Mouse (Mus musculus) mature B cell (primary cell): Measurements from ENCODE around the gene Kiss1r.

Experiments
- in situ Hi-C: fragments of 300-500 bp; cut with MboI; formaldehyde crosslinking; loops from 2 replicates; pipeline ENCODE4 v1.14.3; 2019

Gene Kiss1r

DNA sequence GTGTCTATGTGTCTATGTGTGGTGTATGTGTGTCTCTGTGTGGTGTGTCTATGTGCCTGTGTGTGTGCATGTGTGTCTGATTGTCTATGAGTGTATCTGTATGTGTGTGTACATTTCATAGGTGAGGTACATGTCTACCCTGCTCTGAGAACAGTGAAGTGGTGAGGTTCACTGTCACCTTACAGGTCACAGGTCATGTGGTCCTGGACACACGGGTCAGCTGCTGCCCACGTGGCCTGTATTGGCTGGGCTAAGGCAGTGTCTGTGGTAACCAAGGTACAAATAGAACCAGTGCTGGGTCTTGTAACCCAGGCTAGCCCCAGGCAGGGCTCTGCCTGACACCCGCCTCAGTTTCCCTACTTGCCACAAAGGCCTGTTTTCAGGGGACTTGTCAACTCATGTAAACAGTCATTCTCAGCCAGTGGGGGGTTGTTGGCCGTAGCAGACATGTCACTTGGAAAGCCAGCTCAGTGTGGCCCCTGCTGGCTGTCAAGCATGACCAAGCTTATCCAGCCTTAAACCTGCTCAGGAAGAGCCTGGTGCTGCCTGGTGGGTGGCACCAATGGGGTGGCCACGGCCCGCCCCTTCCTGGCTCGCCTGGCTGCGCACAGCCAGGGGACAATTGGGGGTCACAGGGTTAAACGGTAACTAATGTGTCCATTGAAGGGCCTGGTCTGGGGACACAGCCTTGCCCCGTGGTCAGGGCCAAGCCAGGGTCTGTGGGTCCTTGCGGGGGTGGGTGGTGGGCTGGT is 21.2 kb downstream of the Kiss1r start:
- in situ Hi-C loops: no loop called here

DNA sequence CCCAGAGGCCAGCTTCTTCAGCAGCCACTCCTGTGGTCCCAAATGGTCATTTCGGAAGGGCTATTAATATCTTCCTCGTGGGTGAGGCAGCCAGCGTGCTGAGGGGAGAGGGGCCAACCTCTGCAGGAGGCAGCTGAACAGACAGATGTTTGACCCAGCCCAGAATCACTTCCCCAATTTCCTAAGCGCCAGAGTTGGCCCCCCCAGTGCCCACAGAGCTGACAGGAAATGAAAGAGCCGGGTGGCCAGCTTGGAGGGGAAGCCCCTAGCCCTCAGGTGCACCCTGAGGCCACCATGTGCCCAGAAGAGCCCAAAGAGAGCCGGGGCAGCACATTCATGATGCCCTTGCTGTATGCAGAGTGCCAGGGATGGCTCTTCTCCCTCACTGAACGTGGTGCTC is 24.0 kb downstream of the Kiss1r start:
- in situ Hi-C loops: no loop called here

DNA sequence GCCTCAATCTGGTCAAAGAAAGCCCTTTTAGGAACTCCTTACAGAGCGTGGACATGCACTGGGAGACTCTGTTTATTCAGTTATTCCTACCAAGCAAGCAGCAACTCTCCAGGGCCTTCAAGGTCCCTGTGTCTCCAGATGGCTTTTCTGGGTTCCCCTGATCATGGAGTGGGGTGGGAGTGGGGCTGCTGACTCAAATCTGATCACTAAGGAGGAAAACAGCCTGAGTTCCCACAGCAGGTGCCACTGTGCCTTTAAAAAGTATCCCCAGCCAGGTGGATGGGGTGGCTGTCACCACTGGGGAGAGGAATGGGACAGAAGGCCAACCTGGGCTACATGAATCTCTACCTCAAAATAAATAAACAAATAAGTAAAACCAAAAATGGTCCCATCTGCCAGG is 26.2 kb downstream of the Kiss1r start:
- in situ Hi-C loops: no loop called here

DNA sequence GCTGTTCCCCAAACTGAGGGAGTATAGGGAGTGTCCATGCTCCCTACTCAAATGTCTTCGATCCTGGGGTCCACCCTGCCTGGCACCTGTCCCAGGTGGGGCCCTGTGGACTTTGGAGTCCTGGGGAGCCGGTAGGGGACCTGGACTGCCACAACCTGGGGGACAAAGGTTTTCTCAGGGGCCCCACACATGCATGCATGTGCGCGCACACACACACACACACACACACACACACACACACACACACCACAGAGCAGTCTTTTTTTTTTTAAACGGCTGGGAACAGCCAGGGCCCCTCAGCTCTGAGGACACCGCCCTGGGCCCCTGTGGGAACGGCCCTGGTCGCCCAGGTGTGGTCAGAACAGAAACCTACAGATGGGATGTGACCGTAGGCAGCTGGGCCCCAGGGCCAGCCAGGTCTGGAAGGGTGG is 26.7 kb downstream of the Kiss1r start:
- in situ Hi-C loops: no loop called here

- in situ Hi-C loops: no loop called here
Observed at GRCm38 (mm10) chr10:79945507-79946234, 28.9 kb downstream of the Kiss1r start.

DNA sequence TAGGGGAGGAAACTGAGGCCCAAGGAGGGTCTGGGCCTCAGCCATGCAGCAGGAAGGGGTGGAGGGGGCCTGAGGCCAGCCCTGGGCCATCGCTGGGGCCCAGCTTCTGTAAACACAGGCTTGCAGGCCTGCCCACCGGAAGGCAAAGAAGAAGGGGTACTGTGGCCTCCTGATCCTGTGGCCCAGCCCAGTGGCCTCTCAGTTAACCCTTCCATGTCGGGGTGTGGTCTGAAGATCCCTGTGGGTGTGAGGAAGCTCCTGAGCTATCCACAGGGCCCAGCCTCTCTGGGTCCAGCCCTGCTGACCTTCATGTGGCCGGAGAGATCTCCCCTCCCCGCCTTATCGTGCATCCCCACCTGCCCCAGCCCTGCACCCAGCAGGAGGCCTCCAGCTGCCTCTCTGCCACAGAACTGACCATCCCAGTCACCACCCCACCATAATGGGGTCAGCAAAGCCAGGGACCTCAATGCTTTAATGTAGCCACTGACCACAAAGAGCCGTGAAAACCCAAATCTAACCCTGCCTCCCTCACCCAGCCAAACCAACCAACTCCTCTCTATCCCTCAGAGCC is 30.1 kb downstream of the Kiss1r start:
- in situ Hi-C loops: no loop called here

GRCm38 (mm10) chr10:79947502-79947901 is 30.7 kb downstream of the Kiss1r start:
- in situ Hi-C loops: no loop called here

- in situ Hi-C loops: loop anchor here (10.0 kb wide), 2 partner anchors 65 to 115 kb away; partner anchors contain the start of gene Elane
Observed at GRCm38 (mm10) chr10:79949873-79950272, 33.1 kb downstream of the Kiss1r start.

DNA sequence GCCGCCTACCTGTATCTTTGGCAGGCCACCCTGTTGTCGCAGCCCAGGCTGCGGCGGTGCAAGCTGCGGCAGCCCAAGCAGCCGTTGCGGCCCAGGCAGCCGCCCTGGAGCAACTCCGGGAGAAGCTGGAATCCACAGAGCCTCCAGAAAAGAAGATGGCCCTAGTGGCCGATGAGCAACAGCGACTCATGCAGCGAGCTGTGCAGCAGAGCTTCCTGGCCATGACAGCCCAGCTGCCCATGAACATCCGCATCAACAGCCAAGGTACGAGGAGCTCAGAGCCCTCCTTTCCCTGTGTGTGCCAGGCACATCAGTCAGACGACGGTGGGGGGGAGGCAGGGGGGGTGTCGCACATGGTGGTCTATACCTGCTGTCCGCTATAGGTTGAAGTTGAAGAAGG is 33.9 kb downstream of the Kiss1r start:
- in situ Hi-C loops: loop anchor here (10.0 kb wide), 2 partner anchors 66 to 116 kb away; partner anchors contain the start of gene Elane

DNA sequence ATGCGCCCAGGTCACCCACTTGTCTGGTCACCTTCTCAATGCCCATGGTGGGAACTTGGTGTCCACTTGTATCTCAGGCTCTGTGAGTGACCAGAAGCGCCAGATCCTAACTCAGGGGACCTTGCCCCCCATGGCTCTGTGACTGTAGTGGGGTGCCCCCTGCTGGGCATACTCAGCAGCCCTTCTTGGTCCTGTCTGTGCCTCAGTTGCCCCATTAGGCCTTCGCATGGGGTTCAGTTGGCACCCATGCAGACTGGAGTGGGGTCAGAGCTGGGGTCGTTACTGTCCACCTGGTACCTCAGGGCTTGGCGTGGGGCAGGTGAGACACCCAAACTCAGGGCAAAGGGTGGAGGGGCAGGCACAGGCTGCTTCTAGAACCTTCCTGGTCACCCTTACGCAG is 37.2 kb downstream of the Kiss1r start:
- in situ Hi-C loops: loop anchor here (10.0 kb wide), 2 partner anchors 69 to 119 kb away; partner anchors contain the start of gene Elane

DNA sequence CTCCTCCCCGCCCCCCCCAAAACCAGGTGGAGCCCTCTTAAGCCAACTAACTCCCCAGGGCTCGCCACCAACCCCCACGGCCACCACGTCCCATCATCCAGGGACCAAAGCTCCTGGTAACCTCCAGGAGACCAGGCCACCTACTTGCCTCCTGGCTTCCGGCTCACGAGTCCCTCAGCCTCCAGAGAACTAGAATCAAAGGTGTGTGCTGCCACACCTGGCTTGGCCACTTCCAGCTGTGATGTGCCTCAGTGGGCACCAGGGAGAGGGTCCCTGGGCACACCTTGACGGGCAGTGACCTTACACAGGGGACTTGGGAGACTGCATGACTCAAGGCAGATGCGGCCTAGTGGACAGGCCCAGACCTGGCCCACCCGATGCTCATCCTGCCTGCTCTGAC is 38.9 kb downstream of the Kiss1r start:
- in situ Hi-C loops: loop anchor here (5.0 to 10.0 kb wide), 3 partner anchors 33 to 121 kb away; partner anchors contain the start of genes Elane and R3hdm4

DNA sequence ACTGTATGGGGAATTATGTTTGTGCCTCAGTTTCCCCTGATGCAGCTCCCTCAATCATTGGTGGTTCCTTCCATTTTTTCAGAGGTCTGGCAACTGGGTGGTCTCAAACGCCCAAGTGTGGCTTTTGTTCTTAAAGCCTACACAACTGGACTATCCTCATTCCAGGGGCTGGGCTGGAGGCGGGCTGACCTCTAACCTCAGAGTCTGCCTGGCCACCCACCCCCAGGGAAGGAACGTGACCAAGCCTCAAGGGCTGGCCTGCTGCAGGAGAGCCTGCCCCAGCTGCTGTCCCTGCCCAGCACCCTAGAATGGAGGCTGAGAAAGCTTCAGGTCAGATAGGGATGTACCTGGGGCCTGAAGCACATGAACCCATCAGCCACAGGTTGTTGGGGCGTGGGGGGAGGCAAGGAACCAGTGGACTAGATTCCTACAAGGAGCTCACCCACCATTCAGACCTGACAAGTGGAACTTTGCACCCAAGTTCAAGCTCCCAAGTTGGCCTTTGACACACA is 39.9 kb downstream of the Kiss1r start:
- in situ Hi-C loops: loop anchor here (5.0 to 10.0 kb wide), 3 partner anchors 34 to 122 kb away; partner anchors contain the start of genes Elane and R3hdm4

GRCm38 (mm10) chr10:79958140-79958816 is 41.5 kb downstream of the Kiss1r start:
- in situ Hi-C loops: loop anchor here (5.0 to 10.0 kb wide), 3 partner anchors 36 to 123 kb away; partner anchors contain the start of genes Elane and R3hdm4

- in situ Hi-C loops: loop anchor here (5.0 to 10.0 kb wide), 3 partner anchors 37 to 125 kb away; partner anchors contain the start of genes Elane and R3hdm4
Observed at GRCm38 (mm10) chr10:79959412-79959811, 42.6 kb downstream of the Kiss1r start.

DNA sequence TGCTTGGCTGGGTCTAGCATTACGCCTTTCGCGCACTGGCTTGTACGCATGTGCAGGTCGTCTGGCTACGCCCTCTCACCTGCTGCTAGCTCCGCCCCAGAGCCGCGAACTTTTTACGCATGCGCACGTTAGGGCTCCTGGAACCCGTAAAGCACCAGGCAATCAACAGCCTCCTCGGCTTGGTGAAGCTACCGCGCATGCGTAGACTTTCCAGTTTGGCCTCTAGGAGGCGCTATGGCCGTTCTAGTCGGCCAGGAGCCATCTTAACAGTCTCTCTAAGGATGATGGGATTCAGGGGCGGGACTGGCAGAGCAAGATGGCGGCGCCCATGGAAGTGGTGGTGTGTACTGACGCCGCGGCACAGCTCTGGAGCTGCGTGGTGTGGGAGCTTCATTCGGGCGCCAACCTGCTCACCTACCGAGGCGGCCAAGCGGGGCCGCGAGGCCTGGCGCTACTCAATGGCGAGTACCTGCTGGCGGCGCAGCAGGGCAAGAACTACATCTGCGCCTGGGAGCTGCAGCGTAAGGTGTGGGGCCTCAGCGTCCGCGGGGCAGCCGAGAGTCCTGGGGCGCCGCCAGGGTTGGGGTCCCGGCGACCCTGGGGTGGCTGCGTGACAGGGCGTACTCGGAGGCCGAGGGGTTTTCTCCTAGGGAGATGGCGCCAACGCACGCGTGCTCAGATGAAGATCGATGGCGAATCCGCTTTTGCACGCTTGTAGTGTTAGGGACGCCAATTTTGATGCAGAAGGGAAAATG is 43.3 kb downstream of the Kiss1r start, which contains the start of gene Wdr18:
Gene Wdr18, plus strand, starts transcription at position 306 of the 755 bp plus-strand sequence.
- in situ Hi-C loops: loop anchor here (5.0 to 10.0 kb wide), 3 partner anchors 38 to 125 kb away; partner anchors contain the start of genes Elane and R3hdm4

DNA sequence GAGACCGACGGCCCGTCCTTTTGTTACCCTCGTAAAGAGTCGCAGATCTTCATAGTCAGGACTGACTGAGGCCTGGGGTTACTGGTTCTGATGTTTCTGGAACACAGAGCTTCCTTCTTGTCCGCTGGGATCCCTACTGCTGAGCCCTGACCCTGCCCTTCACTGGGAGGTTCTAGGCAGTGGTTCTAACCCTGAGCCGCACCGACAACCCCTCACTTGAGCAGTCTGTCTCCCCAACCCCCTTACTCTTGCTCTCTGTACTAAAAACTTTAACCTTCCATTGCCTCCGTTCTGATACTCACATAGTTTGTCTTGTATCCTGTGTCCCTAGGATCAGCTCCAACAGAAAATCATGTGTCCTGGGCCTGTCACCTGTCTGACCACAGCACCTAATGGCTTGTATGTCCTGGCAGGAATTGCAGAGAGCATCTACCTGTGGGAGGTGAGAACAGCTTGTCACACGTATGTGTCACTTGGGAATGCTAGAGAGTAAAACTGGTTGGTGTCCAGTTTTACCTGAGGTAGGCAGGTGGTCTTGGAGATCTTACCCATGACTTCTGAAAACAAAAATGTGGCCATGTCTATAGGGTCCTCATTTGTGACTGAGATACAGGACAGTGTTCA is 44.0 kb downstream of the Kiss1r start:
- in situ Hi-C loops: no loop called here

DNA sequence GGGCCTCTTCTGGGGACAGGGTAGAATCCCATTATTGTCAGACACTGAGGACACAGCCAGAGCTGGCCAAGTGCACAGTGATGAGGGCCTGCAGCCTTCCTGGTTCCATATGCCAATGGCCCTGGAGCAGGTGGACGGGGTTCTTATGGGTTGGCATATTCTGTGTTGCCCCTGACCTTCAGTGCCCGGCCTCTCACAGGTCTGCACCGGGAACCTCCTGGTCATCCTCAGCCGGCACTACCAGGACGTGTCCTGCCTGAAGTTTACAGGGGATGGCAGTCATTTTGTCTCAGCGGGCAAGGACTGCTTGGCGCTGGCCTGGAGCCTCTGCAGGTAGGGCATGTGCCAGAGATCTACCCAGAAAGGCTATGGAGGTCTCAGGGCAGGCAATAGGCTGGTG is 48.0 kb downstream of the Kiss1r start:
- in situ Hi-C loops: no loop called here

DNA sequence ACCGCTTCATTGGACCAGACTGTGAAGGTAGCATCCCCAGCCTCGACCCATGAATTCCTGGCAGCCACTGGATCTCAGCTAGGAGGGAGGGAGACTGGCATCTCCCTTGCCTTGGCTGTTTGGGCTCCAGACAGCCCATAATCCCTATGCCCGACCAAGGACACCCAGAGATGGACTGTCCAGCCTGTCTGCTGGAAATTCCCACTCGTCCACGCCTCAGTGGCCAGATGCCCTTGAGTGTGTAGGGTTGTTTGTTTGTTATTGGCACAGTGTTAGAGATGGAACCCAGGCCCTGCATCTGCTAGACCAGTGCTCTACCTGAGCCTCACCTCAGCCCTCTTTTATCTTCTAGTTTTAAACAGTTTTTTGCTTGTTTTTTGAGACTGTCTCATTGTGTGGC is 48.6 kb downstream of the Kiss1r start:
- in situ Hi-C loops: no loop called here

DNA sequence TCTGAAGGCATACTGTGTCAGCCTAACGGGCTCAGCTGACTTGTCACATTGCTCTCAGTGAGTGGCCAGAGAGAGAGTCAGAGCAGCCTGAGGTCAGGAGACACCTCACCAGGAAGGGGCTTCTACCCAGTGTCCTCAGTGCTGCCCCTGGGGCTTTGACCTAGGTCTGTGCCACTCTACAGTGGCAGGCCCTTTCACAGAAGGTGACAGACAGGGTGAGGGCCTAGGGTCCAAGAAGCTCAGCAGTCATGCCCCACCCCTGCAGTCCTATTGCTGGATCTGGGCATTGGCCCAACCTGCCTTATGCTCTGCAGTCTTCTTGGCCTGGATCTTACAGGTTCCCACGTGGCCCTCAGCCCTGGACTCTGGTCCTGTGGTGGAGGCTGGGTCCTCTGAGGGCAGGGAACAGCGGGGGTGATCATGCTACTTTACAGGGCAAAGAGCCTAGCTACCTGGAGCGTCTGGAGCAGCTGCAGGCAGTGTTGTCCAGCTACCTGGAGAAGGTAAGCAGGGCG is 50.2 kb downstream of the Kiss1r start:
- in situ Hi-C loops: no loop called here

- in situ Hi-C loops: no loop called here
Observed at GRCm38 (mm10) chr10:79968181-79968580, 51.4 kb downstream of the Kiss1r start.
